Mouse (Mus musculus) MEL (cell line): ENCODE data around the gene Gm10188.

ENCODE experiments used
- CTCF ChIP-seq, 3 experiments: IDR thresholded peaks in 2 of 3; conservative IDR thresholded peaks in 1 of 3; 2 replicates each; pipeline ENCODE4 v1.5.1; 2011 to 2012; ENCODE audit warnings: low read length in 3 of 3, low read depth in 2 of 3, mild to moderate bottlenecking in 2 of 3, improper control_type of control experiment in 1 of 3, inconsistent platforms in 1 of 3, mixed read lengths in 1 of 3, moderate library complexity in 1 of 3; ENCODE audit not compliant: control insufficient read depth in 1 of 3, insufficient read depth in 1 of 3, poor library complexity in 1 of 3, severe bottlenecking in 1 of 3
- ELF1 ChIP-seq: IDR thresholded peaks from 2 replicates; pipeline ENCODE4 v1.6.1; 2014; ENCODE audit warnings: low read depth, mild to moderate bottlenecking, inconsistent platforms, low read length, improper control_type of control experiment, moderate library complexity
- HCFC1 ChIP-seq: IDR thresholded peaks from 2 replicates; pipeline ENCODE4 v1.6.1; 2012; ENCODE audit warnings: low read depth, mild to moderate bottlenecking, inconsistent platforms, low read length, improper control_type of control experiment, moderate library complexity
- MAFK ChIP-seq: IDR thresholded peaks from 2 replicates; pipeline ENCODE4 v1.6.1; 2011; ENCODE audit warnings: low read depth, mild to moderate bottlenecking, low read length, improper control_type of control experiment, borderline replicate concordance
- MXI1 ChIP-seq: IDR thresholded peaks from 2 replicates; pipeline ENCODE4 v1.6.1; 2011; ENCODE audit warnings: mild to moderate bottlenecking, low read depth, low read length, improper control_type of control experiment
- POLR2A ChIP-seq, 2 experiments: IDR thresholded peaks; 2 replicates each; pipeline ENCODE4 v1.6.1; 2011 to 2012; ENCODE audit warnings: low read length in 2 of 2, mild to moderate bottlenecking in 2 of 2, control low read depth in 1 of 2, improper control_type of control experiment in 1 of 2, low read depth in 1 of 2, moderate library complexity in 1 of 2; ENCODE audit not compliant: control insufficient read depth in 1 of 2, insufficient read depth in 1 of 2, poor library complexity in 1 of 2
- TBP ChIP-seq: IDR thresholded peaks from 2 replicates; pipeline ENCODE4 v1.8.0; 2011; ENCODE audit warnings: low read depth, low read length, improper control_type of control experiment
- TCF12 ChIP-seq: IDR thresholded peaks from 2 replicates; pipeline ENCODE4 v1.6.1; 2014; ENCODE audit warnings: low read depth, mild to moderate bottlenecking, inconsistent platforms, low read length, improper control_type of control experiment, moderate library complexity

GRCm38 (mm10) chr1:132267959-132268358 lies 38.4 kb upstream of the Gm10188 start:
- TF ChIP-seq HCFC1 (no peak), ELF1 (no peak), POLR2A (IDR thresholded peaks at IDR 0.05; ENCODE audit: control insufficient read depth in 1 of 2, insufficient read depth in 1 of 2, low read depth in 1 of 2, low read length in 2 of 2, poor library complexity in 1 of 2) (no peak), MXI1 (no peak), CTCF (IDR thresholded peaks at IDR 0.05 in 2 of 3, conservative IDR thresholded peaks at IDR 0.05 in 1 of 3; ENCODE audit: control insufficient read depth in 1 of 3, insufficient read depth in 1 of 3, low read depth in 2 of 3, low read length in 3 of 3, poor library complexity in 1 of 3, severe bottlenecking in 1 of 3) (no peak), TBP (no peak), TCF12 (no peak), MAFK (no peak)
